ENCODE assay signal across 19 mouse cellular contexts in the genomic region with DNA sequence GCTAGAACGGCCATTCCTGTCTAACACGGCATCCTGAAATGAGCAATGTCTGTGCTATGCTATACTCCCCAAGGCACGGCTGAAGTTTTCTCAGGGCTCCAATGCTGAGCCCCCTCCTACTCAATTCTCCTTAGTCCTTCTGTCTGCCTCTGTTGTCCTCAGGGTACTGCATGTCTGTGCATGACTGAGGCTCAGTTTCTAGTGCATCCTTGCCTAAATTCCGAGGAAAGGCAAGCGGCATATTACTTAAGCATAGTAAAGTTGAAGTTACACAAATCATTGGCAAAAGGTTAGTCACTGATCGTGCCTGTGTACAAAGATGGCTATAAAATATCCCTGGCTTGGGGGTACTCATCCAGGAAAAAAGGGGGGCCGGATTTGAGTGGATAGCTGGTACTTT.
"Had no signal": no experiment of that assay in that cellular context is flagged by ENCODE, and none has a peak within 500 bp of the region (broad histone marks: within the 10 kb centered on the region; RNA-seq: fewer than 3 reads in every experiment).

No protein-coding gene starts in this region.

- H3K4me3 ChIP-seq: left cerebral cortex, adult 2 months; limb, embryonic 12.5 days; liver, embryonic 12.5 days; liver, embryonic 15.5 days; lung, embryonic 15.5 days; megakaryocyte, embryonic 14.5 days; midbrain, embryonic 12.5 days; midbrain, embryonic 15.5 days; neural tube, embryonic 13.5 days had no signal

- H3K9ac ChIP-seq: limb, embryonic 12.5 days; liver, embryonic 12.5 days; liver, embryonic 15.5 days; lung, embryonic 15.5 days; midbrain, embryonic 12.5 days; midbrain, embryonic 15.5 days; neural tube, embryonic 13.5 days had no signal

- ATAC-seq: liver, embryonic 12.5 days; midbrain, embryonic 15.5 days had no signal

- H3K27ac ChIP-seq: left cerebral cortex, adult 2 months; limb, embryonic 12.5 days; liver, embryonic 12.5 days; liver, embryonic 15.5 days; lung, embryonic 15.5 days; midbrain, embryonic 12.5 days; midbrain, embryonic 15.5 days; neural tube, embryonic 13.5 days had no signal

- H3K4me2 ChIP-seq: limb, embryonic 12.5 days; liver, embryonic 12.5 days; liver, embryonic 15.5 days; lung, embryonic 15.5 days; midbrain, embryonic 12.5 days; midbrain, embryonic 15.5 days; neural tube, embryonic 13.5 days had no signal

- DNase-seq: kidney, adult 18-20 months; kidney, adult 9 months; kidney, postnatal 14 days; layer of hippocampus, postnatal 36 days; liver; lung, adult 18-20 months; lung, postnatal 10 days; lung, postnatal 36 days; thymus, adult 18-20 months; thymus, postnatal 36 days had no signal

- H3K9me3 ChIP-seq: limb, embryonic 12.5 days; liver, embryonic 12.5 days; liver, embryonic 15.5 days; lung, embryonic 15.5 days; midbrain, embryonic 12.5 days; midbrain, embryonic 15.5 days; neural tube, embryonic 13.5 days had no signal

- H3K27me3 ChIP-seq: limb, embryonic 12.5 days; lung, embryonic 15.5 days; midbrain, embryonic 15.5 days had no signal

- H3K36me3 ChIP-seq: limb, embryonic 12.5 days; liver, embryonic 12.5 days; liver, embryonic 15.5 days; lung, embryonic 15.5 days; midbrain, embryonic 12.5 days; midbrain, embryonic 15.5 days; neural tube, embryonic 13.5 days had no signal
